ENCODE assay signal across 11 mouse cellular contexts in genomic region chr12:101977404-101977915, GRCm38 (mm10). TPM values are rescaled to one million over a fixed set of nuclear protein-coding genes. Genes with fewer than 3 reads are reported as not detected.
DNase-seq lines count a peak whose midpoint lies in the region; ATAC-seq lines count a peak whose summit lies in the region.
"Had no signal": no experiment of that assay in that cellular context is flagged by ENCODE, and none has a peak within 500 bp of the region (broad histone marks: within the 10 kb centered on the region; RNA-seq: fewer than 3 reads in every experiment).

No protein-coding gene starts in this region.

- peak overlapping the region; percentile 86 for H3K27ac ChIP-seq in liver, embryonic 11.5 days (ENCODE audit: low read depth, low read length)
- H3K27ac ChIP-seq in embryonic facial prominence, embryonic 12.5 days: no peak overlapping the region
- H3K27ac ChIP-seq in limb, embryonic 10.5 days: no peak overlapping the region
- H3K27ac ChIP-seq in neural tube, embryonic 15.5 days (replicated peaks): 0 out of 2 replicates have a peak overlapping the region, but pooled peaks have one; percentile 2

- peak overlapping the region; percentile 68 for H3K4me2 ChIP-seq in liver, embryonic 11.5 days
- peak overlapping the region; percentile 76 for H3K4me2 ChIP-seq in embryonic facial prominence, embryonic 12.5 days (replicated peaks)
- H3K4me2 ChIP-seq in neural tube, embryonic 15.5 days: peak overlapping the region; percentile 73

- no peak for DNase-seq in liver, embryonic 11.5 days (ENCODE audit: low spot score)
- DNase-seq in liver: no peak
- no peak for DNase-seq in limb, embryonic 10.5 days (ENCODE audit: low spot score)
- no peak for DNase-seq in thymus, postnatal 10 days (ENCODE audit: low spot score in 2 of 2)
- DNase-seq in cerebellum, adult 18-20 months: no peak
- DNase-seq: cerebellum, postnatal 14 days; heart, postnatal 14 days; left cerebral cortex, postnatal 4 days; thymus, postnatal 36 days had no signal

- H3K9me3 ChIP-seq in liver, embryonic 11.5 days (ENCODE audit: control insufficient read depth, low read length): no peaks in the 10 kb centered on the region
- no peaks in the 10 kb centered on the region for H3K9me3 ChIP-seq in embryonic facial prominence, embryonic 12.5 days
- no peaks in the 10 kb centered on the region for H3K9me3 ChIP-seq in limb, embryonic 10.5 days (replicated peaks)
- no peaks in the 10 kb centered on the region for H3K9me3 ChIP-seq in neural tube, embryonic 15.5 days (replicated peaks)

- H3K27me3 ChIP-seq in liver, embryonic 11.5 days (replicated peaks; ENCODE audit: control insufficient read depth, insufficient read depth, low read length): no peaks in the 10 kb centered on the region
- no peaks in the 10 kb centered on the region for H3K27me3 ChIP-seq in embryonic facial prominence, embryonic 12.5 days
- H3K27me3 ChIP-seq in limb, embryonic 10.5 days (ENCODE audit: low read depth, poor library complexity, severe bottlenecking): no peaks in the 10 kb centered on the region
- H3K27me3 ChIP-seq in neural tube, embryonic 15.5 days (replicated peaks): no peaks in the 10 kb centered on the region

- peaks cover 3% of the 10 kb centered on the region; the same call in 1 of the 2 replicates for H3K36me3 ChIP-seq in liver, embryonic 11.5 days (ENCODE audit: control insufficient read depth, insufficient read depth, low read length)
- peaks cover 2% of the 10 kb centered on the region; the same call in 1 of the 2 replicates for H3K36me3 ChIP-seq in embryonic facial prominence, embryonic 12.5 days
- H3K36me3 ChIP-seq in limb, embryonic 10.5 days: peaks cover 31% of the 10 kb centered on the region
- 0 out of 2 replicates have a peak, but pooled peaks cover 1% of the 10 kb centered on the region for H3K36me3 ChIP-seq in neural tube, embryonic 15.5 days

- 84% methylated on average over 10 of the region's 10 CpGs for WGBS in liver, embryonic 11.5 days
- 92% methylated on average over 10 of the region's 10 CpGs for WGBS in embryonic facial prominence, embryonic 12.5 days
- 94% methylated on average over 10 of the region's 10 CpGs for WGBS in limb, embryonic 10.5 days
- 97% methylated on average over 10 of the region's 10 CpGs for WGBS in neural tube, embryonic 15.5 days

- no peak for ATAC-seq in liver, embryonic 11.5 days (replicated peaks; ENCODE audit: low FRiP score)
- ATAC-seq in embryonic facial prominence, embryonic 12.5 days (ENCODE audit: insufficient number of reproducible peaks, insufficient read depth, low FRiP score, low TSS enrichment): no peak
- ATAC-seq in neural tube, embryonic 15.5 days (ENCODE audit: low FRiP score): no peak

- H3K9ac ChIP-seq in liver, embryonic 11.5 days (ENCODE audit: low read depth, low read length): peak overlapping the region; percentile 91
- H3K9ac ChIP-seq in embryonic facial prominence, embryonic 12.5 days: no peak overlapping the region
- no peak overlapping the region; the same call in 1 of the 2 replicates for H3K9ac ChIP-seq in neural tube, embryonic 15.5 days (replicated peaks)

- H3K4me1 ChIP-seq in liver, embryonic 11.5 days (replicated peaks; ENCODE audit: control insufficient read depth, insufficient read depth, low read length): peaks cover 30% of the 10 kb centered on the region
- H3K4me1 ChIP-seq in embryonic facial prominence, embryonic 12.5 days: peaks cover 11% of the 10 kb centered on the region
- peaks cover 19% of the 10 kb centered on the region for H3K4me1 ChIP-seq in limb, embryonic 10.5 days
- peaks cover 29% of the 10 kb centered on the region for H3K4me1 ChIP-seq in neural tube, embryonic 15.5 days

- peak overlapping the region; percentile 89 for H3K4me3 ChIP-seq in liver, embryonic 11.5 days (ENCODE audit: low read depth, low read length)
- H3K4me3 ChIP-seq in embryonic facial prominence, embryonic 12.5 days: peak overlapping the region; percentile 91; the same call in 1 of the 2 replicates
- H3K4me3 ChIP-seq in limb, embryonic 10.5 days: peak overlapping the region; percentile 98
- peak overlapping the region; percentile 86 for H3K4me3 ChIP-seq in neural tube, embryonic 15.5 days (replicated peaks)

RNA-seq across cellular contexts. Expression of gene Cpsf2, which starts 1.7 kb away (rescaled TPM):
- 46.9 and 48.8 TPM in 2 replicates for polyA plus RNA-seq in liver, embryonic 11.5 days (2014; fragmentation: Nextera tagmentation; extraction: Ambion mirVana)
- polyA plus RNA-seq in embryonic facial prominence, embryonic 12.5 days (2016; fragmentation: Nextera tagmentation; extraction: Ambion mirVana): 32.2 and 33.9 TPM in 2 replicates
- 33.7 and 35.7 TPM in 2 replicates for polyA plus RNA-seq in limb, embryonic 10.5 days (2016; fragmentation: Nextera tagmentation; extraction: Ambion mirVana)
- 28.9 and 29.0 TPM in 2 replicates for polyA plus RNA-seq in neural tube, embryonic 15.5 days (2015; fragmentation: Nextera tagmentation; extraction: Ambion mirVana)

RNA-seq across cellular contexts. Expression of gene Atxn3, which starts 19.4 kb away (rescaled TPM):
- 21.4 and 23.4 TPM in 2 replicates for polyA plus RNA-seq in liver, embryonic 11.5 days (2014; fragmentation: Nextera tagmentation; extraction: Ambion mirVana)
- 9.9 and 11.2 TPM in 2 replicates for polyA plus RNA-seq in embryonic facial prominence, embryonic 12.5 days (2016; fragmentation: Nextera tagmentation; extraction: Ambion mirVana)
- polyA plus RNA-seq in limb, embryonic 10.5 days (2016; fragmentation: Nextera tagmentation; extraction: Ambion mirVana): 8.3 and 8.8 TPM in 2 replicates
- polyA plus RNA-seq in neural tube, embryonic 15.5 days (2015; fragmentation: Nextera tagmentation; extraction: Ambion mirVana): 9.8 and 12.5 TPM in 2 replicates

Comparison
In these comparisons a context has a peak if more than half of its experiments do, and no peak if none do; other contexts are left out.
1. H3K27ac ChIP-seq: peak in liver, embryonic 11.5 days (single experiment) and neural tube, embryonic 15.5 days (single experiment); none in embryonic facial prominence, embryonic 12.5 days (single experiment) and limb, embryonic 10.5 days (single experiment).
2. Peak in every context shown above with its lines, with median percentiles within 50 percentile points of each other: H3K4me2 ChIP-seq and H3K4me3 ChIP-seq.